Mouse (Mus musculus) left cerebral cortex, postnatal 36 days (tissue): ENCODE data around the gene Hoxb4. TPM values are rescaled to one million over a fixed set of nuclear protein-coding genes. Genes with fewer than 3 reads are reported as not detected.

Source experiments
- DNase-seq, 2 experiments: peaks; one replicate each; pipeline ENCODE4 v3.0.0; 2021 to 2022; ENCODE audit warnings: low spot score in 2 of 2, mixed read lengths in 1 of 2
- intact Hi-C: fragments of 180-260 bp; cut with DNase I; formaldehyde crosslinking; loops from one replicate; pipeline ENCODE4 v1.15.1; 2025
- total RNA-seq, 2 experiments: library from RNA; stranded (reverse); gene quantifications; 2 replicates each; pipeline ENCODE4 v1.2.3; 2021

The Hoxb4 gene
- total RNA-seq, 2 experiments from 2014 or later, result not detected

- intact Hi-C loops, result no loop called here
- no peak for DNase-seq
These were observed 21.1 kb upstream of the Hoxb4 start for GRCm38 (mm10) chr11:96296997-96297396.

- intact Hi-C loops, result no loop called here
- no peak for DNase-seq
These were observed 20.6 kb upstream of the Hoxb4 start for GRCm38 (mm10) chr11:96297428-96297827.

DNA sequence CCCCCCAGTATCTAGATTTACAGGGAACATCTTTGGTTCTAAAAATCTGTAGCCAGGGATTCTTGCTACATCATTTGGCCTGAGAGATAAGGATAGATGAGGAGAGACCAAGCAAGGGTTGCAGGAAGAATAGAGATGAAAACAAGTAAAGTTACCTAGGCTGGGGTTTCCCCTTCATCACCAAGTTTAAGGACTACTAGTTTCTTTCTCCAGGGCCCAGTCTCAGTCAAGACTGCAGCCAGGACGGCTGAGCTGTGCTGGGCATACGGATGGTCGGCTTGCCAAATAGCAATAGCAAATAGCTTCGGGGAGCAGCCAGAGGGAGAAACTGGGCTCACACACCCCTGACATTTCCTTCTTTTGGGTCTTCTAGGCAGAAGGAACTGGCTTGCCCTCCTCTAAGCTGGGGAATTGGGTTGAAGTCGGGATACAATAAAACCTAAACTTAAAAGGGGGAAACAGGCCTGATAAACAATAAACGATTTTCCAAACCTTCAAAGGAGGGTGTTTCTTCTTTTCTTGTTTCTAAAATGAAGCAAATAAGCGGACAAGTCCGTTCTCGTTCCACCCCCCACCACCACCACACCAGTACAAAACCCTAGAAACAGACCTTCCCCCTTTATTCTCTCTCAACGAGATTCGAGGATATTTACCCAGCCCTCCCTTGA lies 20.0 kb upstream of the Hoxb4 start:
- intact Hi-C loops, result no loop called here
- DNase-seq, result no peak

- intact Hi-C loops, result no loop called here
- DNase-seq, result no peak
These were observed 19.0 kb upstream of the Hoxb4 start for GRCm38 (mm10) chr11:96298895-96299667.

DNA sequence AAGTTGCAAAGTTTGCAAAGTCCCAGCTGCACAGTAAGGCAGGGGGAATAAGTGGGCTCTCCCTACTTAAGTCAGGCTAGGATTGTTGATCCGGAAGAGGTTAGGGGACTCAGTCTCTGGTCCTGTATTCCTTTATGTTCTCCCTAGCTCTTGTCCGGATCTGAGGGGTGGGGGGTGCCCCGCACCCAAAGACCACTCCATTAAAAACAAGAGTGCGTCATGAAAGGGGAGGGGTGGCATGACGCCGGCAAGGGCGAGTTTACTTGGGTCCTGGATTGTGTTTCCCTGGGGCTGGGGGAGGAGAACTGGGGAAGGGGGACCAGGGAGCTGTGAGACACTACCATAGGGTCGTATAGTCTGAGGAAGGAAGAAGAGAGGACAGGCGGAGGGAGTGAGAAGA lies 18.3 kb upstream of the Hoxb4 start:
- no peak for DNase-seq
- intact Hi-C loops, result loop anchor here (10.0 kb wide), 1 partner anchor 245 kb away; no protein-coding TSS in a partner anchor

GRCm38 (mm10) chr11:96300354-96301063 lies 17.6 kb upstream of the Hoxb4 start:
- no peak for DNase-seq
- intact Hi-C loops, result loop anchor here (10.0 kb wide), 1 partner anchor 244 kb away; no protein-coding TSS in a partner anchor

GRCm38 (mm10) chr11:96301064-96301431 lies 17.0 kb upstream of the Hoxb4 start:
- intact Hi-C loops, result loop anchor here (10.0 kb wide), 1 partner anchor 244 kb away; no protein-coding TSS in a partner anchor
- DNase-seq, result no peak

- no peak for DNase-seq
- intact Hi-C loops, result loop anchor here (10.0 kb wide), 1 partner anchor 243 kb away; no protein-coding TSS in a partner anchor
These were observed 16.2 kb upstream of the Hoxb4 start for GRCm38 (mm10) chr11:96301837-96302236.

DNA sequence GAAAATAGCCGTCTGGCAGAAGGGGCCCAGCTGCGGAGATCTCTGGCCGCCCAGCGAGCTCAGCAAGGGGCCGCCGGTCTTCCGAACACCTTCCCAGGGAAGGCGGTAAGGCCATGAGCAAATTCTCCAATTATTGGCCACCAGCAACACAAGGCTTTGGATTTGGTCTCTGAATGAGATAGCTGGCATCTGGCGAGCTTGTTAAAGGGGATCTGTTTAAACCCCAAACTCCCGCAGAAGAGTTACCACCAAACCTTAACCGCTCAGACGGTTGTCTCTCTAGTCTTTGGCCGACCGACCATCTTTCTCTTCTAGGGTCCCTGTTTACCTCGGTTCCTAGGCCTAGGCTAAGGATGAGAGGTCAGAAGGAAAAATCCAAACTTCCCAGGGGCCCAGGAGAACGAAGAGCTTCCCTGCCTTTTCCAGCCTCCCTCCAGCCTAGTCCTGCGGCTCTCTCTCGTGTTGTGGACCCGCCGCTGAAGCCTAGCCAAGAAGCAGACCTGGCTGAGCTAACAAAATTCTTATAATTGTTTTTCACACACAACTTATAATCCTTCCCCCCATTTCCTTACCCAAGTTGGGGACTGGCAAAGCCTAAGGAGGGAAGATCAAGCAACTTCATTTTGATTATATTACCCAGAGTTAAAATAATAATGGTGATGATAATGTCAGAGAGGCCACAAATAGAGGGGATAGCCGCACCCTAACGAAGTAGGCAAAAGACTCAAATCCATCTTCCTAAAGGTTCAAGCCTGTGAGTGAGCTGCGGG lies 15.5 kb upstream of the Hoxb4 start:
- intact Hi-C loops, result loop anchor here (10.0 kb wide), 1 partner anchor 242 kb away; no protein-coding TSS in a partner anchor
- no peak for DNase-seq

DNA sequence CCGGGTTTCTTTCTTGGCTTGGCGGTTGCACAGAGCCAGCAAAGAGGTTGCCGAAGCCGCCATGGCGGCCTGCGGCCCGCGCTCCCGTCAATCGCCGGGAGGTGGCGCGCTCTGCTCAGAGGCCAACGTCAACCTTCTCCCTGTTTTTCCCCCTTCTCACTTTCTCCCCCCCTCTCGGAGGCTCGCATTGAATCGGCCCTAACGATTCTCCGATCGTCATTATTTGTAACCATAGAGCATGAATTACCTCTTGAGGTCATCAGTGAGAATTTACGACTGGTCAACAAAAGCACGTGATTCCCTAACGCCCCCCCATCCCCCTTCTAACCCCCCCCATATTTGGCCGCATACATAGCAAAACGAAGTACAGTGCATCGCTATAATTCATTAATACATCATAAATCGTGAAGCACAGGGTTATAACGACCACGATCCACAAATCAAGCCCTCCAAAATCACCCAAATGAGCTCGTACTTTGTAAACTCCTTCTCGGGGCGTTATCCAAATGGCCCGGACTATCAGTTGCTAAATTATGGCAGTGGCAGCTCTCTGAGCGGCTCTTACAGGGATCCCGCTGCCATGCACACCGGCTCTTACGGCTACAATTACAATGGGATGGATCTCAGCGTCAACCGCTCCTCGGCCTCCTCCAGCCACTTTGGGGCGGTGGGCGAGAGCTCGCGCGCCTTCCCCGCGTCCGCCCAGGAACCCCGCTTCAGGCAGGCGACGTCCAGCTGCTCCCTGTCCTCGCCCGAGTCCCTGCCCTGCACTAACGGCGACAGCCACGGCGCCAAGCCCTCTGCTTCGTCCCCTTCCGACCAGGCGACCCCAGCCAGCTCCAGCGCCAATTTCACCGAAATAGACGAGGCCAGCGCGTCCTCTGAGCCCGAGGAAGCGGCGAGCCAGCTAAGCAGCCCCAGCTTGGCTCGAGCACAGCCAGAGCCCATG lies 14.6 kb upstream of the Hoxb4 start, which contains the start of gene Hoxb5:
Hoxb5 (plus strand) TSS at position 186 of the 949 bp plus-strand sequence.
- no peak for DNase-seq
- intact Hi-C loops, result loop anchor here (10.0 kb wide), 1 partner anchor 241 kb away; no protein-coding TSS in a partner anchor

GRCm38 (mm10) chr11:96304381-96305195 lies 13.5 kb upstream of the Hoxb4 start:
- intact Hi-C loops, result loop anchor here (10.0 kb wide), 1 partner anchor 240 kb away; no protein-coding TSS in a partner anchor

GRCm38 (mm10) chr11:96305505-96306182 lies 12.4 kb upstream of the Hoxb4 start:
- no peak for DNase-seq
- intact Hi-C loops, result loop anchor here (10.0 kb wide), 1 partner anchor 239 kb away; no protein-coding TSS in a partner anchor

More at GRCm38 (mm10) chr11:96304381-96305195, 13.5 kb upstream of the Hoxb4 start:
- DNase-seq, result no peak

DNA sequence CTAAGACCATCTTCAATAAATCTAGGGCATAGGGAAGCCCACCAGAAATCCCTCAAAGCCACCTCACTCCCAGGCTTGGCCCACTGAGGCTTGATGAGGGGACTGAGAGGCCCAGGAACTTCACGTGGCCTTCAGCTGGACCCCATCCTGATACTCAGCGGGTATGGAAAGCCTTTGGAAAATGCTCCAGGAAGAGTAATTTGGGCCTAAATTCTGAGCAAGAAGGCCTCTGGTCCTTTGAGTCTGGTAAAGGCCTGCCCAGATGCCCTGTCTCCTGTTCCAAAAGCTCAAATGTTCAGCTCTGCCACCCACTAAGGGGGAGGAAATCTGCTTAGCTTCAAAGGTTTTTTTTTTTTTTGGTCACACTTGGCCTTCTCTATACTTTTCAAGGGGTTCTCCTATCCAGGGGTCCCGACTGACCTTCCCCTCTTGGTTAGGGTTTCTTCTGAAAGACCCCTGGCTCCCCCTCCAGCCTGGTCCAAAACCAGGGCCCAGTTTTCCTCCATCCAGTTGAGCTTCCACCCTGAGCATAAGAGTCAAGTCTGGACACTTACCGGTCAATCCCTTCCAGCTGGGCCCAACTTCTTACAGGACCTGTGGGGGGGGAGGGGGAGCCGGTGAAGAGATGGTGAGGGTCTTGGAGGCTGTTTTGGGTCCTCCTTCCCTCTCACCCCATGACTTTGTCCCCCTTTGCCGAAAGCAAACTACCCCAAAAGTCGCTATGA lies 11.7 kb upstream of the Hoxb4 start:
- no peak for DNase-seq

GRCm38 (mm10) chr11:96306908-96307269 lies 11.2 kb upstream of the Hoxb4 start:
- DNase-seq, result no peak
- intact Hi-C loops, result loop anchor here (10.0 kb wide), 1 partner anchor 238 kb away; no protein-coding TSS in a partner anchor

More for the DNA sequence above, 11.7 kb upstream of the Hoxb4 start:
- intact Hi-C loops, result loop anchor here (10.0 kb wide), 1 partner anchor 238 kb away; no protein-coding TSS in a partner anchor

DNA sequence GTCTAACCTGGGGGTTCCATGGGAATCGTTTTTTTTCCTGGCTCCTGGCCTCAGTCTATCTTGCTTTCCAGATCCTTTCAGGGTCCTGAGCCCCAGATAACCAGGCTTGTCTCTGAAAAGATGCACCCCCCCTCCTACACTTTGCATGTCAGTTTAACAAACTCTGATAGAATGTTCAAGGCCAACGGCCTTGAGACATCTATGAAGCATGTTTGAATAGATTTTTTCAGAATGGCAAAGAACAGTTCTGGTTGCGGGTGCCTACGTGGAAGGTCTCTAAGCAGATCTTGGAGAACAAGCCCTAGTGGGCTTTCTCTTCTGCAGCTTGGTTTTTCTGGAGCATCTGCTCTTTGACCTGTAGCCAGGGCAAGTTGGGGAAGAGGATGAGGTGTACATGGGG lies 9.3 kb upstream of the Hoxb4 start:
- intact Hi-C loops, result loop anchor here (10.0 kb wide), 1 partner anchor 236 kb away; no protein-coding TSS in a partner anchor

GRCm38 (mm10) chr11:96309288-96309687 lies 8.8 kb upstream of the Hoxb4 start:
- no peak for DNase-seq
- intact Hi-C loops, result loop anchor here (10.0 kb wide), 1 partner anchor 236 kb away; no protein-coding TSS in a partner anchor

More for the DNA sequence above, 9.3 kb upstream of the Hoxb4 start:
- DNase-seq, result no peak
